Mouse (Mus musculus) embryonic facial prominence, embryonic 11.5 days (tissue): ENCODE data around the gene Exoc6. TPM values are rescaled to one million over a fixed set of nuclear protein-coding genes. Genes with fewer than 3 reads are reported as not detected.

Experiments
- ATAC-seq: fragments of 200-750 bp; cut with Nextera tagmentation; replicated peaks from 2 replicates; pipeline ENCODE4 v1.8.0; 2017; ENCODE audit warnings: low read depth; ENCODE audit not compliant: insufficient number of reproducible peaks, low FRiP score, low TSS enrichment
- DNase-seq: peaks from one replicate; pipeline ENCODE4 v3.0.0-alpha.2; 2015; ENCODE audit warnings: low spot score
- H3K27ac ChIP-seq: fragments of 300-500 bp; sonication (generic); replicated peaks from 2 replicates; pipeline ENCODE4 v1.5.1; 2014; ENCODE audit warnings: mild to moderate bottlenecking, low read depth, low read length, control low read depth
- H3K27me3 ChIP-seq: fragments of 300-500 bp; sonication (generic); 2 replicates; pipeline ENCODE4 v1.6.1; 2014; ENCODE audit warnings: mild to moderate bottlenecking, low read length, moderate library complexity, mixed read lengths; ENCODE audit not compliant: control insufficient read depth, insufficient read depth
- H3K36me3 ChIP-seq: fragments of 300-500 bp; sonication (generic); replicated peaks from 2 replicates; pipeline ENCODE4 v1.6.1; 2014; ENCODE audit warnings: low read depth, mild to moderate bottlenecking, low read length, moderate library complexity, mixed read lengths; ENCODE audit not compliant: control insufficient read depth, insufficient read depth
- H3K4me1 ChIP-seq: fragments of 300-500 bp; sonication (generic); 2 replicates; pipeline ENCODE4 v1.6.1; 2014; ENCODE audit warnings: low read length, mixed read lengths; ENCODE audit not compliant: control insufficient read depth, insufficient read depth
- H3K4me2 ChIP-seq: fragments of 300-500 bp; sonication (generic); 2 replicates; pipeline ENCODE4 v1.6.1; 2014; ENCODE audit warnings: low read depth, mild to moderate bottlenecking, control low read depth, low read length, moderate library complexity
- H3K4me3 ChIP-seq: fragments of 300-500 bp; sonication (generic); 2 replicates; pipeline ENCODE4 v1.5.1; 2014; ENCODE audit warnings: low read depth, low read length, control low read depth
- H3K9ac ChIP-seq: fragments of 300-500 bp; sonication (generic); replicated peaks from 2 replicates; pipeline ENCODE4 v1.6.1; 2014; ENCODE audit warnings: mild to moderate bottlenecking, control low read depth, low read length
- H3K9me3 ChIP-seq: fragments of 300-500 bp; sonication (generic); replicated peaks from 2 replicates; pipeline ENCODE4 v1.6.1; 2016; ENCODE audit warnings: mild to moderate bottlenecking, low read length, inconsistent platforms, mixed read lengths; ENCODE audit not compliant: control insufficient read depth
- WGBS: fragments of 180-500 bp; shearing (Covaris S2); extraction: QIAGEN DNeasy Blood & Tissue Kit; methylation state at CpG from one replicate; pipeline ENCODE4 v1.1.7; 2014; 5-methylcytosine and 5-hydroxymethylcytosine counted together
- polyA plus RNA-seq: library from polyadenylated mRNA; unstranded; fragments of >200 nt; fragmentation: Nextera tagmentation; extraction: Ambion mirVana; gene quantifications from 2 replicates; pipeline ENCODE4 v1.2.1, GENCODE M21; 2014

Exoc6 gene
- polyA plus RNA-seq, 1 experiment from 2014 or later, result 10.3 TPM

DNA sequence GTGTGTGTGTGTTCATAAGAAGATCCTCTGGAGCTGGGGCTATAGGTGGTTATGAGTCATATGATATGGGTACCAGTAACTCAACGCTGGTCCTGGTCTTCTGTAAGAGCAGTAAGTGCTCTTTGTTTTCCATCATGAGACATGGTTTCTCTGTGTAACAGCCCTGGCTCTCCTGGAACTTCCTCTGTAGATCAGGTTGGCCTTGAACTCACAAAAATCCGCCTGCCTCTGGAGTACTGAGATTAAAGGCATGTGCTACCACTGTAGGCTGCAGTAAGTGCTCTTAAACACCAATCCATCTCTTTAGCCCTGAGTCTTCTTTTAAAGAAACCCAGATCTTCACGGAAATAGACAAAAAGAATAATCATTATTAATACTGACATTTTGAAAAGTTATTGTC lies 19.6 kb upstream of the Exoc6 start:
- H3K4me2 ChIP-seq, result no peak overlapping the region
- no peak overlapping the region for H3K27ac ChIP-seq
- no peak overlapping the region for H3K9ac ChIP-seq
- H3K4me3 ChIP-seq, result no peak overlapping the region
- H3K4me1 ChIP-seq, result no peaks in the 10 kb centered on the region
- H3K27me3 ChIP-seq, result no peaks in the 10 kb centered on the region
- DNase-seq (no peak), ATAC-seq (no peak)
- no peaks in the 10 kb centered on the region for H3K36me3 ChIP-seq
- no peaks in the 10 kb centered on the region for H3K9me3 ChIP-seq
- 76% methylated on average over 3 of the region's 3 CpGs for WGBS

DNA sequence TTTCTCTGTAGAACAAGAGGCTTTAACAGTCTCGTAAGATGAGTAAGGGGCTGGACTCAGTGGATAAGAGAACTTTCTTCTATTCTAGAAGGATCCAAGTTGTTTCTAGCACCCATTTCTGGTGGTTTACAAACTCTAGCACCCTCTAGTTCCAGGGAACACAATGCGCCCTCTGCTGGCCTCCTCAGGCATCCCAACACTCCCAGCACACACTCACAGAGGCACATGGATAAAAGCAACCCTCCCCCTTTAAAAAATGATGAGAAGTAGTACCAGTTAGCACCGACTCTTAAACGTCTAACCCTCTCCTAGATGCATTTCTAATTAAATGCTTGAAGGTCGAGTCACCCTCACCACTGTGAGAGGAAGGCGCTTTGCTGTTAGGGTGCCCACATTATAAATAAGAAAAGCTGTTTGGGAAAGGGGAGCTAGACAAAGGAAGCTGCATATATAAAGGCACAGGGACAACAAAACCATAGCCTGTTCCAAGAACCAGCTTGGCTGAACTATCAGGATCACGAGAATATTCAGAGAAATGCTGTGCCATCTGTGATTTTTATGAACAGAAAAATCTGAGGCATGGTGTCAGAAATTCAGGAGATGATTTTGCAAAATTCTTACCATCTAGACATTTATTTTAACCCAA lies 18.9 kb upstream of the Exoc6 start:
- no peak overlapping the region for H3K4me3 ChIP-seq
- no peaks in the 10 kb centered on the region for H3K4me1 ChIP-seq
- H3K9me3 ChIP-seq, result no peaks in the 10 kb centered on the region
- WGBS, result 53% methylated on average over 7 of the region's 7 CpGs
- no peak overlapping the region for H3K27ac ChIP-seq
- no peak for ATAC-seq
- H3K27me3 ChIP-seq, result no peaks in the 10 kb centered on the region
- H3K4me2 ChIP-seq, result no peak overlapping the region
- DNase-seq, result no peak
- no peak overlapping the region for H3K9ac ChIP-seq
- no peaks in the 10 kb centered on the region for H3K36me3 ChIP-seq

DNA sequence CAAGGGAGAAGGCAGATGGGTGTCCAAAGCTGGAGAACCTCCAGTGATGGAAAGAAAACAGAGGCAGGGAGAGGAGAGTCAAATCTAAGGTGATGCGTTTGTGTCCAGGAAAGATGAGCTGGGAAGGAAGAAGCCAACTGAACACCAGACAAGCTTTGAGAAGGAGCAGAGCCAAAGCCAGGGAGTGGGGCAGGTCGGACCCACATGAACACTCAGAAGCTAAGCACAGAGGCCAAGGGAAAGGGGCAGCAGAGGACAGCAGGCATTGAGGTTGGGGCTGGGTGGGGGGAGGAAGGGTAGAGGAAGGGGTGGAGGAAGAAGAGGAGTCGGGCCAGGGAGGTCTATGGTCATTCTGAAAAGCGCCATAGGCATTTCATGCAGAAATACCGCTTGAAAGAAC lies 17.0 kb upstream of the Exoc6 start:
- WGBS, result 84% methylated on average over 5 of the region's 5 CpGs

DNA sequence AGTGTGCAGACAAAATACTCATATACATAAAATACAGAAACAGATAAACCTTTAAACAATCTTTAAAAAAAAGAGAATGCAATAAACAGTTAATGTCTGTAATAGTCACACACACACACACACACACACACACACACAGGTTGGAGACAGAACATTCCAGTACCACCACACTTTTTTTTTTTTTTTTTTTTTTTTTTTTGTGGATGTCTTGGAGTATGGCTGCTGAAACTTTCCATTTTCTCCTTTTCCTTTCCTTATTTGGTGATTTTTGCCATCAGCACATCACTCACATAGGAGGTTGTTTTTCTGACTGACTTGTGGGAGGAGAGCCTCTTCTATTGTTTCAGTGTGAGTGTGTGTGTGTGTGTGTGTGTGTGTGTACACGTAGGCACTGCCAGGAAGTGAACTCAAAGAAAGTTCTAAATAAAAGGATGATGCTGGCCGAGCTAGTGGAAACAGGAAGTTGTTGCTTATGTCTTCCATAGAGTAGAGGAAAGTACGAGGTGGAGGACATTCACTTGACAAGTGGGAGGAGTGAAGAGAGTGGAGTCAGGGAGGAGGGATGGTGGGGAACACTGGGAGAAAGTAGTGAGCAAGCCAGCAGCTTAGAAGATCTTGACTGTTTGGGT lies 15.4 kb upstream of the Exoc6 start:
- Histone ChIP-seq H3K27me3 (no peaks in the 10 kb centered on the region), H3K4me3 (no peak overlapping the region), H3K36me3 (no peaks in the 10 kb centered on the region), H3K9ac (no peak overlapping the region), H3K4me1 (no peaks in the 10 kb centered on the region), H3K4me2 (no peak overlapping the region), H3K9me3 (no peaks in the 10 kb centered on the region), H3K27ac (no peak overlapping the region)
- DNase-seq (no peak), ATAC-seq (no peak)
- WGBS, result 37% methylated on average over 3 of the region's 3 CpGs

More for the DNA sequence above, 17.0 kb upstream of the Exoc6 start:
- no peaks in the 10 kb centered on the region for H3K27me3 ChIP-seq
- ATAC-seq (no peak), DNase-seq (no peak)
- H3K36me3 ChIP-seq, result no peaks in the 10 kb centered on the region
- no peaks in the 10 kb centered on the region for H3K4me1 ChIP-seq
- H3K9ac ChIP-seq, result no peak overlapping the region
- no peak overlapping the region for H3K4me2 ChIP-seq
- H3K9me3 ChIP-seq, result no peaks in the 10 kb centered on the region
- no peak overlapping the region for H3K4me3 ChIP-seq
- H3K27ac ChIP-seq, result no peak overlapping the region

DNA sequence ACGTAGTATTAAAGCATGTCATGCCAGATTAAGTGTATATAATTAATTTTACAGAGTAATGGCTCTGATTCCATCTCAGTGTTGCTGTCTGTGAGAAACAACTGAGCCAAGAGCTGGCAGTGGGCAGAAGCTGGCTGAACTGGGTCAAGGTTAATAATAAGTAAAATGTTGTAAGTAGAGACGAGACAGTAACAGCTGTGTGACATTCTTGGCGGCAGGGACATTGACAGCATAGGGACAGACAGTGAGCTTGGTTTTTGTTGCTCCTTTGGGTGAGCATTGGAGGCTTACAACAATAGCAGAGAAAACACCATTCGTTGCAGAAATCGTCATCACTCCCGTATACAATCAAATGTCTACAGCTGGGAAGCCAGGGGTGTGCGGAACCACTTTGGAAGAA lies 13.8 kb upstream of the Exoc6 start:
- DNase-seq (no peak), ATAC-seq (no peak)
- H3K4me2 ChIP-seq, result no peak overlapping the region
- H3K4me3 ChIP-seq, result no peak overlapping the region
- H3K9ac ChIP-seq, result no peak overlapping the region
- H3K27me3 ChIP-seq, result no peaks in the 10 kb centered on the region
- WGBS, result 78% methylated on average over 7 of the region's 7 CpGs
- H3K36me3 ChIP-seq, result no peaks in the 10 kb centered on the region
- no peaks in the 10 kb centered on the region for H3K9me3 ChIP-seq
- no peak overlapping the region for H3K27ac ChIP-seq
- H3K4me1 ChIP-seq, result no peaks in the 10 kb centered on the region

DNA sequence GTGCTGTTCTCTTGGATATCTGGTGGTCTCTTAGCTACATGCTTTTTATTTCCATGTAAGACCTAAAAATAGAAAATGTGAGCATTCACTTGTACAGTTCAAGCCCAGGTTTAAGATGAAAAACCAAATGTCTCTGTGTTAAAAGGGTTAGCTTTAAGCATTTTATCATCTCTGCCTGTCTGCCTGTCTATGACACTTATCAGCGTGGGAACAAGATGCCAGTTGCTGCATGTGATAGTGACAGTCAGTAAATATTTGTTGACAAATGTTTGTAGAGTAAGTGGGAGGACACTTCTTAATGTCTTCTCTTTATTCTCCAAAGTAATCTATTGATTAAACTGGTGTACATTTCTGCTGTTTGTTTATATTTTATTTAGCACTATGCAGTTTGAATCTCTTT lies 12.5 kb upstream of the Exoc6 start:
- Histone ChIP-seq H3K9ac (no peak overlapping the region), H3K27ac (no peak overlapping the region), H3K27me3 (no peaks in the 10 kb centered on the region), H3K9me3 (no peaks in the 10 kb centered on the region), H3K4me3 (no peak overlapping the region), H3K36me3 (no peaks in the 10 kb centered on the region), H3K4me2 (no peak overlapping the region), H3K4me1 (no peaks in the 10 kb centered on the region)
- no peak for DNase-seq
- ATAC-seq, result no peak
- WGBS, result 88% methylated on average over 1 of the region's 1 CpGs

DNA sequence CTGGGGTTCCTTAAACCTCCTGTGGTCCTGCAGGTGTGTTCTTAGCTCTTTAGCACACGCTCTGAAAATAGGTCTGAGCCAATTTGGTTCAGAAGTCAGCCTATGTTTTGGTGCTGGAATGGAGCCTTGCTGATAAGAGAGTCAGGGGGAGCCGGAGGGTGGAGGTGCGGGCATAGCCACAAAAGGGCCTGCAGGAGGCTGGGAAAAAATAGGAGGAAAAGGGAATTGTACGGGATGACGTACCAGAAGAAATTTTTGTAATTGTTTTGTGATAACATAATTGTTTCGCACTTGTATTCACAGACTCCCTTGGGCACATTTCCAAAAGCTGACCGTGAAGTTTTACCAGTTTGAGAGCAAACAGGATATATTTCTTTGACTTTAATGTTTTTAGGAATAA lies 10.0 kb upstream of the Exoc6 start:
- no peak for DNase-seq
- Histone ChIP-seq H3K36me3 (no peaks in the 10 kb centered on the region), H3K4me3 (no peak overlapping the region), H3K4me2 (no peak overlapping the region), H3K9me3 (no peaks in the 10 kb centered on the region), H3K9ac (no peak overlapping the region), H3K27me3 (no peaks in the 10 kb centered on the region), H3K4me1 (no peaks in the 10 kb centered on the region), H3K27ac (no peak overlapping the region)
- ATAC-seq, result no peak
- 71% methylated on average over 7 of the region's 7 CpGs for WGBS

DNA sequence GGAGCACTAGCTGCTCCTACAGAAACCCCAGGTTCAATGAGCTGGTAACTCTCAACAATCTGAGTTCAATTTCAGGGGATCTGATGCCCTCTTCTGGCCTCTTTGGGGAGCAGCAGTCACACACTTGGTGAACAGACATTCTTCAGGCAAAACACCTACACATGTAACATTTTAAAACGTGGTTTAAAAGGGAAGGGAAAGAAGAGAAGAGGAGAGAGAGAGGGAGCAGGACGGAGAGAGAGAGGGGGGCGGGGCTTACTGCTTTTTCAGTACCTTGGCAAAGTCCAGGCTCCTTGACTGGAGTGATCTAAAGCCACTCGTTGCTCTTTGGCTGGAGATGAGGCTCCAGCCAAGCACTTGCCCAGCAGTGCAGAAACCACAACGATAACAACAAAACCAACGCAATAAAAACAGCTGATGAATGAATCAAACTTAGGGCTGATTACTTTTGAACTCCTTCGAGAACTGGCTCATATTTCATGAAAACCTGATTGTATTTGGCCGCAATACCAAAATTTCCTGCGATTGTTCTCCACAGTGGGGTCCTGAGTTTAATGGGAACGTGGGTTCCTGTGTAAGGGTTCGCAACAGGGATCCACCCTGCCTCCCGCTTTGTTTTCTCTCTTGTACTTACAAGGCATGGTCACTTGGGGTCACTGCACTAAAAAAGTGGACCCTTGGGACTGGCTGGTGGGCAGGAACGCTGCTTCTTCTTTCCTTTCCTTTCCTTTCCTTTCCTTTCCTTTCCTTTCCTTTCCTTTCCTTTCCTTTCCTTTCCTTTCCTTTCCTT lies 6.5 kb upstream of the Exoc6 start:
- H3K4me3 ChIP-seq, result no peak overlapping the region
- no peaks in the 10 kb centered on the region for H3K4me1 ChIP-seq
- H3K9ac ChIP-seq, result no peak overlapping the region
- H3K36me3 ChIP-seq, result no peaks in the 10 kb centered on the region
- no peaks in the 10 kb centered on the region for H3K27me3 ChIP-seq
- no peak for ATAC-seq
- WGBS, result 62% methylated on average over 13 of the region's 13 CpGs
- H3K9me3 ChIP-seq, result no peaks in the 10 kb centered on the region
- no peak for DNase-seq
- no peak overlapping the region for H3K27ac ChIP-seq
- H3K4me2 ChIP-seq, result no peak overlapping the region
